Mouse (Mus musculus) liver, embryonic 14.5 days (tissue): ENCODE data around the gene Bcl2l13. TPM values are rescaled to one million over a fixed set of nuclear protein-coding genes. Genes with fewer than 3 reads are reported as not detected.

ENCODE experiments used
- ATAC-seq: fragments of 200-750 bp; cut with Nextera tagmentation; 2 replicates; pipeline ENCODE4 v1.8.0; 2017; ENCODE audit warnings: moderate number of reproducible peaks, mild to moderate bottlenecking, moderate library complexity; ENCODE audit not compliant: insufficient read depth
- DNase-seq, 3 experiments: peaks; one replicate each; pipeline ENCODE4 v3.0.0-alpha.2; 2012 to 2013; ENCODE audit warnings: low read depth in 3 of 3, low spot score in 3 of 3
- H3K27ac ChIP-seq: fragments of 300-500 bp; sonication (generic); 2 replicates; pipeline ENCODE4 v1.5.1; 2014; ENCODE audit warnings: moderate library complexity, mild to moderate bottlenecking, control low read depth, inconsistent platforms
- H3K27me3 ChIP-seq: fragments of 300-500 bp; sonication (generic); 2 replicates; pipeline ENCODE4 v1.6.1; 2014; ENCODE audit warnings: mild to moderate bottlenecking, low read length, moderate library complexity; ENCODE audit not compliant: control insufficient read depth, insufficient read depth
- H3K36me3 ChIP-seq: fragments of 300-500 bp; sonication (generic); replicated peaks from 2 replicates; pipeline ENCODE4 v1.6.1; 2014; ENCODE audit warnings: low read depth; ENCODE audit not compliant: control insufficient read depth, insufficient read depth
- H3K4me1 ChIP-seq, 2 experiments: fragments of 200-500 bp in 1 of 2; fragments of 300-500 bp in 1 of 2; sonication (generic) in 1 of 2; replicated peaks; 2 replicates each; pipeline ENCODE4 v1.6.1; 2012 to 2014; ENCODE audit warnings: antibody characterized with exemption in 1 of 2, inconsistent platforms in 1 of 2, low read length in 1 of 2; ENCODE audit not compliant: control insufficient read depth in 2 of 2, insufficient read depth in 2 of 2
- H3K4me2 ChIP-seq: fragments of 300-500 bp; sonication (generic); 2 replicates; pipeline ENCODE4 v1.6.1; 2014; ENCODE audit warnings: low read depth, mild to moderate bottlenecking, control low read depth, moderate library complexity
- H3K4me3 ChIP-seq, 2 experiments: fragments of 200-500 bp in 1 of 2; fragments of 300-500 bp in 1 of 2; sonication (generic) in 1 of 2; 2 replicates each; pipeline ENCODE4 v1.5.1; 2012 to 2014; ENCODE audit warnings: low read depth in 2 of 2, low read length in 2 of 2, mild to moderate bottlenecking in 2 of 2, control low read depth in 1 of 2, inconsistent platforms in 1 of 2, moderate library complexity in 1 of 2; ENCODE audit not compliant: insufficient read depth in 1 of 2
- H3K9ac ChIP-seq: fragments of 300-500 bp; sonication (generic); replicated peaks from 2 replicates; pipeline ENCODE4 v1.6.1; 2014; ENCODE audit warnings: mild to moderate bottlenecking, control low read depth, moderate library complexity
- H3K9me3 ChIP-seq: fragments of 300-500 bp; sonication (generic); 2 replicates; pipeline ENCODE4 v1.6.1; 2016; ENCODE audit warnings: low read length, mixed read lengths; ENCODE audit not compliant: control insufficient read depth
- CTCF ChIP-seq: IDR thresholded peaks from 2 replicates; pipeline ENCODE4 v1.5.1; 2016; ENCODE audit warnings: antibody characterized with exemption, low read depth, control low read depth
- EP300 ChIP-seq: IDR thresholded peaks from 2 replicates; pipeline ENCODE4 v1.6.1; 2016; ENCODE audit warnings: antibody characterized with exemption, low read depth
- WGBS: fragments of 180-500 bp; shearing (Covaris S2); extraction: QIAGEN DNeasy Blood & Tissue Kit; methylation state at CpG from one replicate; pipeline ENCODE4 v1.1.7; 2014; ENCODE audit not compliant: insufficient replicate concordance; 5-methylcytosine and 5-hydroxymethylcytosine counted together
- microRNA-seq: library from miRNA; unstranded; fragments of <30 nt; microRNA quantifications from one replicate; pipeline ENCODE4, GENCODE M21; 2016
- polyA plus RNA-seq, 2 experiments: library from polyadenylated mRNA; depleted of rRNA in 1 of 2; stranded (reverse) in 1 of 2; unstranded in 1 of 2; fragments of >200 nt; fragmentation: Nextera tagmentation in 1 of 2; extraction: Ambion mirVana in 1 of 2; gene quantifications; 2 replicates each; pipeline versions ENCODE4 v1.2.1 to v1.2.3; 2012 to 2014

The Bcl2l13 gene
- polyA plus RNA-seq, 2 experiments: 18.1 to 28.6 TPM

- Histone ChIP-seq H3K4me1 (peaks cover 0 to 4% of the 10 kb centered on the region in 2 experiments; a peak in 1 of 4 replicates), H3K9me3 (no peaks in the 10 kb centered on the region), H3K9ac (no peak overlapping the region), H3K4me2 (no peak overlapping the region), H3K27ac (no peak overlapping the region), H3K36me3 (no peaks in the 10 kb centered on the region; the same call in 1 of the 2 replicates), H3K4me3 (no peak overlapping the region), H3K27me3 (no peaks in the 10 kb centered on the region)
- no peak for DNase-seq
- no peak for ATAC-seq
- no peak for TF ChIP-seq CTCF
- no peak for TF ChIP-seq EP300
- 84% methylated on average over 12 of the region's 12 CpGs for WGBS
These were observed 102.9 kb downstream of the Bcl2l13 start for GRCm38 (mm10) chr6:120938763-120939450.

- no peak overlapping the region for H3K4me3 ChIP-seq
- WGBS: 87% methylated on average over 3 of the region's 3 CpGs
- H3K4me2 ChIP-seq: no peak overlapping the region
- DNase-seq: no peak
- TF ChIP-seq CTCF (no peak), EP300 (no peak)
- no peaks in the 10 kb centered on the region; the same call in 1 of the 2 replicates for H3K36me3 ChIP-seq
- H3K9me3 ChIP-seq: no peaks in the 10 kb centered on the region
- no peak for ATAC-seq
- H3K9ac ChIP-seq: no peak overlapping the region
- H3K27me3 ChIP-seq: no peaks in the 10 kb centered on the region
- H3K27ac ChIP-seq: no peak overlapping the region
- H3K4me1 ChIP-seq: peaks cover 0 to 5% of the 10 kb centered on the region in 2 experiments; a peak in 3 of 4 replicates
These were observed 103.8 kb downstream of the Bcl2l13 start for GRCm38 (mm10) chr6:120939783-120940182.

GRCm38 (mm10) chr6:120940446-120941083, 104.6 kb downstream of the Bcl2l13 start:
- no peak for DNase-seq
- no peak for TF ChIP-seq EP300
- TF ChIP-seq CTCF: no peak
- H3K9me3 ChIP-seq: no peaks in the 10 kb centered on the region
- H3K4me1 ChIP-seq: peaks cover 0 to 5% of the 10 kb centered on the region in 2 experiments; a peak in 3 of 4 replicates
- H3K4me2 ChIP-seq: no peak overlapping the region
- no peak overlapping the region for H3K27ac ChIP-seq
- ATAC-seq: no peak
- H3K4me3 ChIP-seq: no peak overlapping the region
- 81% methylated on average over 7 of the region's 7 CpGs for WGBS
- H3K9ac ChIP-seq: no peak overlapping the region
- H3K36me3 ChIP-seq: no peaks in the 10 kb centered on the region
- no peaks in the 10 kb centered on the region for H3K27me3 ChIP-seq

GRCm38 (mm10) chr6:120941084-120941481, 105.1 kb downstream of the Bcl2l13 start:
- Histone ChIP-seq H3K4me1 (peaks cover 0 to 5% of the 10 kb centered on the region in 2 experiments; a peak in 3 of 4 replicates), H3K27ac (no peak overlapping the region), H3K4me3 (no peak overlapping the region), H3K4me2 (no peak overlapping the region), H3K27me3 (no peaks in the 10 kb centered on the region), H3K9ac (no peak overlapping the region), H3K9me3 (no peaks in the 10 kb centered on the region), H3K36me3 (no peaks in the 10 kb centered on the region)
- TF ChIP-seq EP300: no peak
- DNase-seq: no peak
- no peak for ATAC-seq
- WGBS: 85% methylated on average over 7 of the region's 7 CpGs

- 88% methylated on average over 13 of the region's 13 CpGs for WGBS
- H3K27me3 ChIP-seq: no peaks in the 10 kb centered on the region
- ATAC-seq: no peak
These were observed 105.6 kb downstream of the Bcl2l13 start for GRCm38 (mm10) chr6:120941575-120941974.

More at GRCm38 (mm10) chr6:120941575-120941974, 105.6 kb downstream of the Bcl2l13 start:
- no peak for DNase-seq
- no peak overlapping the region for H3K9ac ChIP-seq
- H3K9me3 ChIP-seq: no peaks in the 10 kb centered on the region
- no peak overlapping the region for H3K4me3 ChIP-seq
- no peaks in the 10 kb centered on the region for H3K36me3 ChIP-seq
- TF ChIP-seq EP300 (no peak), CTCF (no peak)
- H3K4me1 ChIP-seq: peaks cover 0 to 5% of the 10 kb centered on the region in 2 experiments; a peak in 3 of 4 replicates
- H3K27ac ChIP-seq: no peak overlapping the region
- no peak overlapping the region for H3K4me2 ChIP-seq

Small RNA genes within 50 kb of the gene (microRNA-seq; reads per million reads assigned to microRNA genes)
- gene Gm25193: not detected

Other genes starting within 250 kb of the Bcl2l13 start
- gene Cecr2, start 169.8 kb upstream of the Bcl2l13 start, polyA plus RNA-seq (2012; rRNA removed): 5.5 and 6.2 TPM in 2 replicates
- 7.1 and 8.2 TPM in 2 replicates for gene Cecr2, start 169.8 kb upstream of the Bcl2l13 start, polyA plus RNA-seq (2014; fragmentation: Nextera tagmentation; extraction: Ambion mirVana)
- gene Slc25a18, start 62.6 kb upstream of the Bcl2l13 start, polyA plus RNA-seq (2012; rRNA removed): 0.08 and 0.09 TPM in 2 replicates
- 0.08 and 0.11 TPM in 2 replicates for gene Slc25a18, start 62.6 kb upstream of the Bcl2l13 start, polyA plus RNA-seq (2014; fragmentation: Nextera tagmentation; extraction: Ambion mirVana)
- 43.2 and 73.8 TPM in 2 replicates for gene Atp6v1e1, start 13.4 kb upstream of the Bcl2l13 start, polyA plus RNA-seq (2012; rRNA removed)
- gene Atp6v1e1, start 13.4 kb upstream of the Bcl2l13 start, polyA plus RNA-seq (2014; fragmentation: Nextera tagmentation; extraction: Ambion mirVana): 141 and 145 TPM in 2 replicates
- gene Bid, start 80.6 kb downstream of the Bcl2l13 start, polyA plus RNA-seq (2012; rRNA removed): 14.5 and 16.2 TPM in 2 replicates
- 25.6 and 26.1 TPM in 2 replicates for gene Bid, start 80.6 kb downstream of the Bcl2l13 start, polyA plus RNA-seq (2014; fragmentation: Nextera tagmentation; extraction: Ambion mirVana)